Mouse (Mus musculus) heart, postnatal 0 days (tissue): Measurements from ENCODE around the gene Med17. TPM values are rescaled to one million over a fixed set of nuclear protein-coding genes. Genes with fewer than 3 reads are reported as not detected.

Experiments
- ATAC-seq: fragments of 200-750 bp; cut with Nextera tagmentation; 2 replicates; pipeline ENCODE4 v1.8.0; 2017; ENCODE audit warnings: low read depth, moderate number of reproducible peaks, moderate library complexity; ENCODE audit not compliant: insufficient read depth
- DNase-seq: peaks from one replicate; pipeline ENCODE4 v3.0.0-alpha.2; 2016; ENCODE audit warnings: low spot score
- H3K27ac ChIP-seq: fragments of 300-500 bp; sonication (generic); 2 replicates; pipeline ENCODE4 v1.5.1; 2014; ENCODE audit warnings: low read depth, mild to moderate bottlenecking
- H3K27me3 ChIP-seq: fragments of 300-500 bp; sonication (generic); 2 replicates; pipeline ENCODE4 v1.6.1; 2014; ENCODE audit warnings: low read length, mixed read lengths; ENCODE audit not compliant: control insufficient read depth, insufficient read depth
- H3K36me3 ChIP-seq: fragments of 300-500 bp; sonication (generic); replicated peaks from 2 replicates; pipeline ENCODE4 v1.6.1; 2014; ENCODE audit warnings: low read length, mixed read lengths; ENCODE audit not compliant: control insufficient read depth, insufficient read depth
- H3K4me1 ChIP-seq: fragments of 300-500 bp; sonication (generic); 2 replicates; pipeline ENCODE4 v1.6.1; 2014; ENCODE audit warnings: antibody characterized with exemption; ENCODE audit not compliant: control insufficient read depth, insufficient read depth
- H3K4me2 ChIP-seq: fragments of 300-500 bp; sonication (generic); 2 replicates; pipeline ENCODE4 v1.6.1; 2014; ENCODE audit warnings: low read depth, mild to moderate bottlenecking, low read length, moderate library complexity
- H3K4me3 ChIP-seq: fragments of 300-500 bp; sonication (generic); 2 replicates; pipeline ENCODE4 v1.5.1; 2014; ENCODE audit warnings: low read depth, low read length
- H3K9ac ChIP-seq: fragments of 300-500 bp; sonication (generic); replicated peaks from 2 replicates; pipeline ENCODE4 v1.6.1; 2014; ENCODE audit warnings: low read depth, low read length, mixed read lengths
- H3K9me3 ChIP-seq: fragments of 300-500 bp; sonication (generic); replicated peaks from 2 replicates; pipeline ENCODE4 v1.6.1; 2016; ENCODE audit warnings: low read length; ENCODE audit not compliant: control insufficient read depth
- CTCF ChIP-seq: IDR thresholded peaks from 2 replicates; pipeline ENCODE4 v1.5.1; 2016; ENCODE audit warnings: antibody characterized with exemption, control low read depth, low read depth
- EP300 ChIP-seq: IDR thresholded peaks from 2 replicates; pipeline ENCODE4 v1.6.1; 2016; ENCODE audit warnings: antibody characterized with exemption, low read depth
- WGBS: fragments of 180-500 bp; shearing (Covaris S2); extraction: QIAGEN DNeasy Blood & Tissue Kit; methylation state at CpG from one replicate; pipeline ENCODE4 v1.1.7; 2014; 5-methylcytosine and 5-hydroxymethylcytosine counted together
- polyA plus RNA-seq: library from polyadenylated mRNA; unstranded; fragments of >200 nt; fragmentation: Nextera tagmentation; extraction: Ambion mirVana; gene quantifications from 2 replicates; pipeline ENCODE4 v1.2.1, GENCODE M21; 2015
- total RNA-seq: library from RNA; depleted of rRNA; stranded (reverse); fragments of >200 nt; gene quantifications from 2 replicates; pipeline ENCODE4 v1.2.3, GENCODE M21; 2014; ENCODE audit warnings: low replicate concordance

Gene Med17
- total and polyA plus RNA-seq, 2 experiments from 2014 or later, result 11.9 to 14.8 TPM

DNA sequence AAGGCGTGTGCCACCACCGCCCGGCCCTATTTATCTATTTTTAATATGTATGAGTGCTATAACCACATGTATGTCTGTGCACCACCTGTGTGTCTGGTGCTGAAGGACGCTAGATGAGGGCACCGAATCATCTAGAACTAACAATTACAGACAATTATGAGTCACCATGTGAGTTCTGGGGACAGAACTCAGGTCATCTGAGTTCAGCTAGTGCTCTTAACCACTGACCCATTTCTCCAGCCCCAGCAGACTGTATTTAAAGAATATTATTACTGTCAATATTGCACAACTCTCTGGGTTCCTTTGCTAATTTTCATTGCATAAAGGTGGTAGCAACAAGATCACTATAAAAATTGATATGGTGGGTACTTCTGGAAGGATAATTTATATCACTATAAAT, 20.3 kb upstream of the Med17 start:
- Histone ChIP-seq H3K9ac (no peak overlapping the region), H3K4me2 (no peak overlapping the region), H3K27me3 (no peaks in the 10 kb centered on the region), H3K4me3 (no peak overlapping the region), H3K27ac (no peak overlapping the region), H3K9me3 (no peaks in the 10 kb centered on the region), H3K36me3 (0 out of 2 replicates have a peak, but pooled peaks cover 6% of the 10 kb centered on the region), H3K4me1 (no peaks in the 10 kb centered on the region)
- no peak for ATAC-seq
- DNase-seq, result no peak
- WGBS, result 87% methylated on average over 5 of the region's 5 CpGs
- TF ChIP-seq CTCF, result no peak
- TF ChIP-seq EP300, result no peak

DNA sequence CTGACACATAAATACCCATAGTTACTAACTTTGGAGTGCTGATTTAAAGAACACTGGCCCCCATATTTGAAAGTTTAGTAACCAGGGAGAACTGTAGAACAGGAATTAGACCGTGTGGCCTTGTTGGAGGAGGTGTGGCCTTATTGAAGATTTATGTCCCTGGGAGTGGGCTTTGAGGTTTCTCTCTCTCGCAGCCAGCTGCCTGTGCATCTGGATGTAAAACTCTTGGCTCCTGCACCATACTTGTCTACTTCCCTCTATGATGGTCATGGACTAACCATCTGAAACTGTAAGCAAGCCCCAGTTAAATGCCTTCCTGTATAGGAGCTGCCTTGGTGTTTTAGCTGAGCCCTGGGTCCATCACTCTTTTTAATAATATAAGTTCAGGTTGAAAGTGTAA, 18.7 kb upstream of the Med17 start:
- ATAC-seq (no peak), DNase-seq (no peak)
- TF ChIP-seq CTCF, result no peak
- no peak for TF ChIP-seq EP300
- Histone ChIP-seq H3K9me3 (no peaks in the 10 kb centered on the region), H3K4me2 (no peak overlapping the region), H3K36me3 (0 out of 2 replicates have a peak, but pooled peaks cover 6% of the 10 kb centered on the region), H3K9ac (no peak overlapping the region), H3K4me3 (no peak overlapping the region), H3K27me3 (no peaks in the 10 kb centered on the region), H3K27ac (no peak overlapping the region), H3K4me1 (no peaks in the 10 kb centered on the region)
- 66% methylated on average over 2 of the region's 2 CpGs for WGBS

DNA sequence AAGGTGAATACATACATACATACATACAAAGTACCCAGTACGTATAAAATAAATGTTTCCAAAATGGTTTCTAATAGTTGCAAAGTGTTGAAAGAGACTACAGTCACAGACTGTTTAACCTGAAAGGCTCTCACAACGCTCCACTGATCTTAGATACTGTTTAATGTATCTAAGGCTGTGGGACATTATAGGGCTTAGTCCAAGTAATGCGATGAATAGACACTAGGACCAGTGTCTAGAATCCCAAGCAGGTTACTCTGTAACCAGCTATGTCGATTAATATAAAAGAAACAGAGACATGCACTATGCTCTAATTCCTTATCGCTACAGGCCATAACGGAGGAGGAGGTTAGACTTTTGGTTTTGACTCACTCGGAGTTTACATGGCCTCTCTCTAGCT, 17.4 kb upstream of the Med17 start:
- Histone ChIP-seq H3K9ac (no peak overlapping the region), H3K36me3 (0 out of 2 replicates have a peak, but pooled peaks cover 8% of the 10 kb centered on the region), H3K4me3 (no peak overlapping the region), H3K9me3 (no peaks in the 10 kb centered on the region), H3K27ac (no peak overlapping the region), H3K4me1 (no peaks in the 10 kb centered on the region), H3K27me3 (no peaks in the 10 kb centered on the region), H3K4me2 (no peak overlapping the region)
- ATAC-seq (no peak), DNase-seq (no peak)
- TF ChIP-seq EP300, result no peak
- TF ChIP-seq CTCF, result no peak
- 77% methylated on average over 7 of the region's 7 CpGs for WGBS

DNA sequence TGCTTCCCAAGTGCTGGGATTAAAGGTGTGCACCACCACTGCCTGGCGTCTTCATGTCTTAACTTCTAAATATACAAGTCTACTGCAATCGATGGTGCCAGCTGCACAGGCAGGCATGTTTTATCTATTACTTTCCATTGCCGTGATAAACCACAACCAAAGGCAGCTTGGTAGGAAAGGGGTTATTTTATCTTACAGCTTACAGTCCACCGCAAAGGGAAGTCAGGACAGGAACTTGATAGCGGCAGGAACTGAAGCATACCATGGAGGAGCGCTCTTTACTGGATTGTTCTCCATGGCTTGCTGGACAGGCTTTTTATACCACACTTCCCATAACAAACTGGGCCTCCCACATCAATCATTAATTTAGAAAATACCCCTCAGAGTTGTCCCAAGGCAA, 9.5 kb upstream of the Med17 start:
- H3K9me3 ChIP-seq, result no peaks in the 10 kb centered on the region
- ATAC-seq, result no peak
- no peak overlapping the region for H3K4me2 ChIP-seq
- WGBS, result 52% methylated on average over 6 of the region's 6 CpGs
- H3K27me3 ChIP-seq, result no peaks in the 10 kb centered on the region
- no peak for DNase-seq
- TF ChIP-seq CTCF, result no peak
- no peak for TF ChIP-seq EP300
- no peak overlapping the region for H3K9ac ChIP-seq
- no peaks in the 10 kb centered on the region for H3K4me1 ChIP-seq
- H3K4me3 ChIP-seq, result no peak overlapping the region
- H3K36me3 ChIP-seq, result peaks cover 9% of the 10 kb centered on the region
- no peak overlapping the region for H3K27ac ChIP-seq

DNA sequence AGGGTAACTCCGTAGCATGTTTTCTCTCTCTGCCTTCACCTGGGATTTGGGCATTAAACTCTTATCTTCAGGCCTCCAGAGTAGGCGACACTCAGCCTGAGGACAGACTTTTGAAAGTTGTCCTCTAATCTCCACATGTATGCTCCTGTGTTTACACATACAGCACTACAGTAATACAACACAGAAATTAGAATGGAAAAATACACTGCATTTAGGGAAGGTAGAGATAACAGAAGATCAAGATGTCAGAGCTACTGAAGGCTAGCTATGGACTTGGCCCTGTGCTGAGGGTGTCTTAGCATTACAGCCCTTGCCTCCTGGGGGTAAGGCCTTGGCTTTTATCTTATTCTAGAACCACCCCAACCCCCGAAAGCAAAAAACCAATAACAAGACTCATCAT, 8.7 kb upstream of the Med17 start:
- no peak for TF ChIP-seq EP300
- no peak for TF ChIP-seq CTCF
- no peak overlapping the region for H3K27ac ChIP-seq
- H3K9me3 ChIP-seq, result no peaks in the 10 kb centered on the region
- H3K4me3 ChIP-seq, result no peak overlapping the region
- no peaks in the 10 kb centered on the region for H3K4me1 ChIP-seq
- H3K9ac ChIP-seq, result no peak overlapping the region
- DNase-seq, result no peak
- H3K4me2 ChIP-seq, result no peak overlapping the region
- WGBS, result 85% methylated on average over 3 of the region's 3 CpGs
- no peak for ATAC-seq
- H3K27me3 ChIP-seq, result no peaks in the 10 kb centered on the region
- peaks cover 9% of the 10 kb centered on the region for H3K36me3 ChIP-seq

DNA sequence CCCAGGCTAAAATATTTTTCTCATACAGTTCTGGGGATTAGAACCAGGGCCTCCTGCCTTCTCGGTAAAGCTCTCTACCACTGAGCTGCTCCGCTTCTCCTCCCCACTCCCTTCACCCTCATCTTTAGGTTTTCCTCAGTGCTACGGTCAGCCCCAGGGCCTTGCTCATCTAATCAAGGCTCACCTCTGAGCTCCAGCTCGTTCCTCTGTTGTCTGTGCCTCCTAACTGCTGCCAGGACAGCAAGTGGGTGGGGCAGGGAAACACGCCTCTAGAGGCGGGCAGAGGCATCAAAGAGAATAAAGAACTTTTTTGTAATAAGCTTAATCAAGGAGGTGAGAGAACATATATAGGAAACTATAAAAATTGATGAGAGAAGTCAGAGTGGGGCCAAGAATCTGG, 8.1 kb upstream of the Med17 start:
- TF ChIP-seq EP300 (no peak), CTCF (no peak)
- Histone ChIP-seq H3K36me3 (peaks cover 8% of the 10 kb centered on the region), H3K27me3 (no peaks in the 10 kb centered on the region), H3K4me2 (no peak overlapping the region), H3K27ac (no peak overlapping the region), H3K4me3 (no peak overlapping the region), H3K9ac (no peak overlapping the region), H3K9me3 (no peaks in the 10 kb centered on the region), H3K4me1 (no peaks in the 10 kb centered on the region)
- DNase-seq (no peak), ATAC-seq (no peak)
- 73% methylated on average over 6 of the region's 6 CpGs for WGBS
